Mouse (Mus musculus) brain, embryonic 18.5 days (tissue): ENCODE results near the gene Srgap3.

ENCODE experiments used
- DNase-seq: peaks from one replicate; pipeline ENCODE4 v3.0.0-alpha.2; 2012; ENCODE audit warnings: low read depth, low spot score

Gene Srgap3

DNA sequence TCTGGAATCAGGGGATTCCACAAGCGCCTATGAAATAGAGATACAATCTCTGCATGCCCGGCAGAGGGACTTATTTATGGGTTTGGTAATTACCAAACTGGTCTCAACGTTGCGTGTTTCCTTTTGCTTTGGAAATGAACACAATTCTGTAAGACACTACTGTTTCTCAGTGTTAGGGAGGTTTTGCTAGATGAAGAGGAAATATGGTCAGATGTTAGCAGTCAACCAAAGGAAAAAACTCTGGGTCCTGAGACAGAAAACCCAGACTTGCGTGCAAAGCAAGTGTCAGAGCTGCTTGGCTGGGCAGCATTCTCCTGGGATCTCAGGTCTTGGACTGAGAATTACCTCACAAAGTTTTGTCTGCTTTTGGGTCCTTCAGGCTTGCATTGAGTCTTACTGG is 34.5 kb downstream of the Srgap3 start:
- no peak for DNase-seq

DNA sequence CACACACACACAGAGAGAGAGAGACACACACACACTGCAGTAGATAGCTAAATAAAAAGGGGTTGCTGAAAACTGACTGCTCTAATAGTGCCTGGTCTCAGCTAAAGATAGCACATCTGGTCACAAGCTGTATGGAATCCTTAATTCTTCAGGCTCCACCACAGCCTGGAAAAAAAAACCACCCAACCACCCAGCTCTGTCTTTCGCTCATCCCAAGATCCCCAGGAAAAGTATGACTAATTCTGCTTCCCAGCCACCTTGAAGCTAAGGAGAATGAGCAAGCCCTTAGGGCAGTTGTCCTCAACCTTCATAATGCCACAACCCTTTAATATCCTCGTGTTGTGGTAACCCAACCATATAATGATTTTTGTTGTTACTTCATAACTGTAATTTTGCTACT is 37.4 kb downstream of the Srgap3 start:
- no peak for DNase-seq

DNA sequence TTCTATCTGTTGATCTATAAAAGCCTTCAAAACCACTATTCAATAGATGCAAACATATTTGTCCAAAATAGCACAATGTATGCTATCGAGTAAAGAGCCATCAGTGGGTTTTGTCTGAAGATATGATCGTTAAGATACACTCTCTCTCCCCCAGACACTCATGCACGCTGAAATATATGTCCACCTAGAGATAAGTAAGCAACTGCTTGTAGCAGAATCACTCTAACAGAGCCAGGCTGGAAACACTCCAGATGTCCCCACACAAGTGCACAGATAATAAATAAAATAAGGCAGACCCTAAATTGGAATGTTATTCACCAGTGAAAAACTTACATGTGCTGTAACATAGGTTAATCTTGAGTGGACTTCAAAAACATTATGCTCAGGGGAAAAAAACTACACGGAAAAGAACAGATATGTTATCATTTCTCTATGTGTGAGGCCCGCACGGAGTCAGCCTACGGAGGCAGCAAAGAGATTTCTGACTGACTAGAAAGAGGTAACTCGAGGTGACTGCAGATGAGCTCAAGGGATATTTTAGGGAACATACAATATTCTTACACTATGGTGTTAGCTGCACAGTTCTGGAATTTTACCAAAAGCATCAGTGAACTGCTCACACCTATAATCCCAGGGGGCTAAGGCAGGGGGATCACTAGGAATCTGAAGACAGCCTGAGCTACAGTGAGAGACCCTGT is 39.0 kb downstream of the Srgap3 start:
- DNase-seq = no peak

DNA sequence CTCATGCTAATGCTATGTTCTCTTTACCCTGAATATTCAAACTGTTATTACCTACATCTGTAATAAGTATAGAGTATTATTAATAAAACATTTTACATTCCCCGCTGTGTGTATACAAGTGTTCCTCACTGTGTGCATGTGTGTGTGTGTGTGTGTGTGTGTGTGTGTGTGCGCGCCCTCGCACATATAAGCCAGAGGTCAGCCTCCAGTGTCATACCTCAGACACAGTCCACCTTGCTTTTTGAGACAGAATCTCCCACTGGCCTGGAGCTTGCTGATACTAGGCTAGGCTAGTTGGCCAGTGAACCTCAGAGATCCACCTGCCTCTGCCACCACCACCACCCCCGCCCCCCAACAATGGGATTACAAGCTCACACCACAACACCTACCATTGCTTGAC is 43.3 kb downstream of the Srgap3 start:
- DNase-seq = no peak

DNA sequence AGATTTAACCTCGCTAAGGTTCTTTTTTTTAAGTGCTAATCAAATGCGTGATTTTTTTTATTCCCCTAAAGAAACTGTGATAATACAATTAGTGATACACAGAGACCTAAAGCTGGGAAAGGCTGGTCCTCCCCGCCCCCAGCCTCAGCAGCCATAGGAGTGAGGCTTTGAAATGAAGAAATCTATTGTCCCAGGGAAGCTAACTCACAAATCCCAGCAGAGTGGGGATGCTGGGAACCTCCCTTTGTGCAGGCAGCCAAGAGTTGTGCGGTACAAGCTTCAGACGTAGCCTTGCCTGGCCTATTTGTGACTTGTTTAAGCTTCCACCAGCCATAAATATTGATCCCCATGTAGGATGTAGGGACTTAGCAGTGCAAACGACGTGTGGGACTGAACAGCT is 43.8 kb downstream of the Srgap3 start:
- DNase-seq = no peak

DNA sequence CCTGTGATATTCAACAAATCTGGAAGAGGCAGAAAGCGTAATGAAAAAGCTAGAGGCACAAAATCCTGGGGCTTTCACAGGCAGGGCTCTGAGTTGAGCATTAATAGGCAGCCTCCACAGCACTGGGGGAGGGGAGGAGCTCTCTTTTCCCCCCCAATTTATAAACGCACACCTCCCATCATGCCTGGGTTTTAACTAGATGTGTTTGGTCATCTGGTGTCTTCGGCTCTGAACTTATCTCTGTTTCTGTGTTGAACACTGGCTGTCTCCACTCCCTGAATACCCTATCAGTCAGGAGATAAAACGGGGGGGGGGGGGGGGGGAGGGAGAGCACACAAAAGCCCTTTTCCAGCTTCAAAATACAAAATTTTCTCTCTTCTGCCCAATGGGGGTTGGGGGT is 44.3 kb downstream of the Srgap3 start:
- DNase-seq = no peak

DNA sequence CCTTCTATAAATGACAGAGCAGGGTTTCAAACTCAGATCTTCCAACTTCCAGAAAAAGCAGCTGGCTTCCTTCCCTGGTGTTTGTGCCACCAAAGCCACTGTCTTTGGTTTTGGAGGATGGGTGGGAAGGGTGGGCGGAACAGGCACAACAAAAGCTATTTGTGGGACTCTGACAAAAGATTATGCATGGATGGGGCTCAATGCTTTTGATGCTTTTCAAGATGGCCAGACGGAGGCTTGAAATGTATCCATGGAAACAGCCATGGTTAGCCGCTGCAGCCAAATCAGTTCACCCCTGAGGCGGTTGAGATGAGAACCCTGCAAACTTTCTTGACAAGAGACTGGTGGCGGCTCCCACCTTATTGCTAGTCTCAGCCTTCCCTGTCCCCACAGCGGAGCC is 46.8 kb downstream of the Srgap3 start:
- DNase-seq = no peak

DNA sequence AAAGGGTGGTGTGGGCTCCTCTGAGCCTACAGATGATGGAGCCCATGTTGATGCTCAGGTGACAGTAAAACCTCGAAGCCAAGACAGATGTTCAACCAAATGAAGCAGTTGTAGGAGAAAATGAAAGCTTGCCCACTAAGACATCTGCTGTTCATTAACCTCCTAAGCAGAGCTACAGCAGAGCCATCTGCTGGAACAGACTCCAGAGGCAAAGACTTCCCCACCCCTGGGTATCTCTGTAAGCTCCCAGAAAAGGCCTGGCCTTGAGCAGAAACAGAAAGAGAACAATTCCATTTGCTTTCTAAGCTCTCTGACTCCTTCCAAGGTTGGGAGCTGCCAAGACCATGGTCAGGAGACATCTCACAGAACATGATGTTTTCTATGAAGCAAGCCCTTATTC is 47.4 kb downstream of the Srgap3 start:
- DNase-seq = no peak

DNA sequence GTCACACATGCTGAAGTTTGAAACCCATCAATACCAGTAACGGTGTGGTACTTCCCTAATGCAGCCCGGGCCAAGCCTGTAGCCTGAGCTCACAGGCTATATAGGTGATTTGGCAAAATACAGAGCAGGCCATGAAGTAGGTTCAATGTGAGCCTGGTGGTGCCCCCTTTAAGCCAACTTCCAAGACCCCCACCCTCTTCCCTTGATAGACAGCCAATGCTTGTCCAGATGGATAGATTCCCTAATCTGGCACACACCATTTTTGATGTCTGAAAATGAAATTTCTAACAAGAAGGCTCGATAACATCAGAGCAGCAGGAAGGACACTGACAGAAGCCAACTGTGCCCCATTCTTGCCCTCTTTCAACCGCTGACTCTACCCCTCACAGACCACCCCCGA is 47.8 kb downstream of the Srgap3 start:
- DNase-seq = no peak

DNA sequence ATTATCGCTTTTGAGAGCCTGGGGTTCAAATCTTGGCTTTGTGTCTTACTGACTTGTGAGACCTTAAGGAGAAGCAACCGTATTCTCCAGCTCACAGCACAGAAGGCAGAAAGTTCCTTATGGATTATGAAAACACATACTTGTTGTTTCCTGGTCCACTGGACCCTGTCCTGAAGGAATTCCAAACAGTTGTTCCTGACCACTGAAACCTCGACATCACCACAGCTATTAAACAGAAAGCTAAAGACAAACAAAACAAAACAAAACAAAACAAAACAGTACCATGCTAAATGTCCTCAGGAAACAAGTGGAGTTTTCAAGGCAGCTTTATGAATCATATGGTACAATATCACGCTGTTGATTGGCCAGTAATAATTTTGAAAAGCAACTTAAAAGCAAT is 48.6 kb downstream of the Srgap3 start:
- DNase-seq = no peak

DNA sequence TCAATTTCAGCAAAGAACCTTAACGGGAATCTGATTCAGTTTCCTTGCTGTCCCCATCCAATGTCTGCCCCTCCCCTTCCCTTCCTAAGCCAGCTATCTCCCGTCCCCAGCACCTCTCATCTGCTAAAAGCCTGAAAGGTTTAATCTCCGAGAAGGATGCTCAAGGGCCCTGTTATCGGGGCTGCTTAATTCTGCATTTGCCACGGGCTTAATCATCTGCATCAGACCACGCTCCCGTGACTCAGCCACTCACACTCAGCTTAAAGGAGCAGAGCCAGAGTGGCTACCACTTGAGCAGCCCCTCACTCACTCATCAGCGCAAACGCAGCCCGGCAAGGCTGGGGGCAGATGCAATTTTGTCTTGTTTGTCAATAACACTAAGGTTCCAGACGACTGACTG is 50.7 kb downstream of the Srgap3 start:
- no peak for DNase-seq

DNA sequence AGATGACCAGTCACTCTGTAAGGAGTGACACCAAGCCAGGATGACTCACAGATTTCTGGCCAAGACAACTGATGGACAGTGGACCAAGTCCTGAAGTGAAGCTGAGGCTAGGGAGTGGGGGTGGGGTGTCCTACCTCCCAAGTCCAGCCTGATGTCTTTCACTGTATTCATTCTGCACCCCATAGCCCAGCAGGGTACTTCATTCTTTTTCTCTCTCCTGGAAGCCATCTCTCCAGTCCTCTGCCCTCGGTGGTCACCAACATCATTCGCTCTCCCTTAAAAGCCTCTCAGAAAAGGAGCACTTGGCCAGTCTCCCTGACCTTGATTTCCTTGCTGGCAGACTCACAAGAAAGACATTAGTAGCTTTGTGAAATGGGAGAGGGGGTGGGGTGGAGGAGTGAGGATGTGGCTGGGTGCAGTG is 56.7 kb downstream of the Srgap3 start:
- DNase-seq = no peak

DNA sequence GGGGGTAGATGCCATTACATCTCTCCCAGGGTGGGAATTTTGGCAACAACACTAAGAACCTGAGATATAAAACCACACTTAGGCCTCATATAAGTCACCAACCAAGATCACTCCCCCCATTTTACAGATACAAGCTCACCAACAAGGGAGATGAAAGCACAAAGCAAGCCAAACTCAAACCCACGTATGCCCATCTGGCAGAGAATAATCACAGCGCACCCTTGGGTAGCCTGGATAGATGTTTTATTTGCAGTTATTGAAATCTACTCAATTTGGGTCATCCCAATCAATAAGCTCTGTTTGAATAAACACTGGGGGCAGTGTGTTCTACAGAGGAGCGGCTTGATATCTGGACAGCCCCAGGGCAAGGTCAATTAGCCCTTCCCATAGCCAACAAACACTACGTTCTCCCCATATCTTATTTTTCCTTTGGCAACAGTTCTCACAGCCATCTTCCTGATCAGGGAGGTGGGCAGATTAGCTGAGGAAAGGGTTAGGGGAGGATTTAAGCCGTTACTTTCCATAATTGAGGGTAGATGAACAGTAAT is 63.4 kb downstream of the Srgap3 start:
- DNase-seq = no peak

DNA sequence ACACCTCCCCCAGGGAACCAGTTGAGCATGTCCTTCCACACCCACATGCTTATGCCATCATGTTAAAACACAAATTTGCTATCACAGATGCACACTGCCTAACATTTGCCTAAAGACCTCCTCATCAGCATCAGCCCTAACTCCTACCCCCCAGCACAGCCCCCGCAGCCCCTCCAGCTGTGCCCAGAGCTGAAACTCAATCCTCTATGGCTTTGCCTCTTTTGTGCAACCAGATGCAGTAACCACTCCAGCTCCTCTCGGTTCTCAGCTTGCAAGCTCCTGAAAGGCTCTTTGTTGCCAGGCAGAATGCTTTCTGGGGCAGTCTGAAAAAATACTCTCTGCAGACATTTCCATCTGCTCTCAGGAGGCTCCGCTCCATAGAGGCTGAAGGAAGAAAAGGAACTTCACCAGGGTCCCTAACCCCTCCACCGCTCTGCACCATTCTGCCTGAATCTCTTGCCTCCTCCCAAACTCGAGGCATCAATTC is 67.0 kb downstream of the Srgap3 start:
- DNase-seq = no peak

DNA sequence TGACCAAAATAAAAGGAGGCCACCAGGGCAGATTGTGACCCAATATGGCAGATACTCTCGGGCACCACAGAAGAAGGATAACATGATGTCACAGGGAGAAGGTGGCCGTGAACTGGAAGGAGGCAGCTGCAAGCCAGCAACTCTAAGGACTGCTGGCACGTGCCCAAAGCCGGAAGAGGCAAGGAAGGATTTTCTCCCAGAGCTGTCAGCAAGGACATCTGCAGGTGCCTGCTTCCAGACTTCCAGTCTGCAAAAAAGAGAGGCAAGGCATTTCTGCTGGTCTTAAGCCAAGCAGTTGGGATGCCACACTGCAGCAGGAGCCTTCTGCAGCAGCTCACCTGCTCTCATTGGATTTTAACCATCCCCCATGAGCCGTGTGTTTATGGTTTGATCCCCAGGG is 67.9 kb downstream of the Srgap3 start:
- no peak for DNase-seq

DNA sequence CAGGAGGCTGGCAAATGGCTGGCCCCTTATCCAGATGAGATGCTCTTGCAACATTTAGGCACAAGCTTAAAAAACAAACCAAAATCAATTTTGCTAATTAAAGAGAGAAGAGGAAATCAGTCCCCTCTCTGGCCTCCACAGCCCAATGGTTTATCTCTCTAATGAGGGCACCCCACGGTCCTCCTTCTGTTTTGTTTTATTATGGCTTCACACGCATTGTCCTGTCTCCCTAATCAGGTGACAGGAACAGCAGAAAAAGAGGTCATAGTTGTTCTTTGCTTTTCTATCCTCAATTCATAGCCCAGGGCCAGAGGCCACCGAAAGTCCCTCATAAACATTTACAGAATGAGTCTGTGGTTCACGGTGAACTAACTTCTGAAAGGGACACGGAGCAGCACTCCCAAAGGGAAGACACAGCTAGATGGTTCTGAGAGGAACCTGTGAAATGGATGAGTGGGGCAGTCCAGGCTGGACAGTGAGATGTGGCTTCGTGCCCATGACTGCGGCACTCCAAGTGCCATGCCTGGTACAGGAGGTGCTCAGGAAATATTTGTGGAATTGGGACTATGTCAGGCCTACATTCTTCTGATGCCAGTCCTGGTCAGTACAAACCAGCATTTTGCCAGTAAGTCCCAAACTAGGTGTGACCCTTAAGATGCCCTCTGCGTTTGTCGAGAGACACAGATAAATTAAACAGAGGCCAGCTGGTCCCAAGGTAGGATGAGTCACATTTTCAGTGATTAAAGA is 73.8 kb downstream of the Srgap3 start:
- no peak for DNase-seq

DNA sequence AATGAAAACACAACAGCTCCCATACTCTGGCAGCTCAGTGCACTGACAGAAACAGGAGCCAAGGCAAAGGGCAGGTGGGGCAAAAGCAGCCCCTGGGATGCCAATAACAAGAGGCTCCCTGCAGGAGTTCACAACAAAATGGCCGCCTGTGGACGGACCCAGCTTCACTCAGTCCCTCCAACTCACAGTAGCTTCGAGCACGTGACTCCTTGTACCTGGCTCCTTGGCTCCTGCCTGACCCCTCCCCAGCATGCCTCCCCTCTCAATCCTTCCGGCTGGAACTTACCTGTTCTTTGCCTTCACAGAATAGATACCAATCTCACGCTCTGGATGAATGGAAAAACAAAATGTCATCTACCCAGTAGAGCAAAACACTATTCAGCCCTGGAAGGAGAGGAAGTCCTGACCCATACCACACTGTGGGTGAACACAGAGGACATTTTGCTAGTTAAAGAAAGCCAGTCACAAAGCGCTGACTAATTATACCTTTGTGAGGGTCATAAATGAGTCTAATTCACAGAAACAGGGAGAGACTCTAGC is 75.8 kb downstream of the Srgap3 start:
- no peak for DNase-seq

DNA sequence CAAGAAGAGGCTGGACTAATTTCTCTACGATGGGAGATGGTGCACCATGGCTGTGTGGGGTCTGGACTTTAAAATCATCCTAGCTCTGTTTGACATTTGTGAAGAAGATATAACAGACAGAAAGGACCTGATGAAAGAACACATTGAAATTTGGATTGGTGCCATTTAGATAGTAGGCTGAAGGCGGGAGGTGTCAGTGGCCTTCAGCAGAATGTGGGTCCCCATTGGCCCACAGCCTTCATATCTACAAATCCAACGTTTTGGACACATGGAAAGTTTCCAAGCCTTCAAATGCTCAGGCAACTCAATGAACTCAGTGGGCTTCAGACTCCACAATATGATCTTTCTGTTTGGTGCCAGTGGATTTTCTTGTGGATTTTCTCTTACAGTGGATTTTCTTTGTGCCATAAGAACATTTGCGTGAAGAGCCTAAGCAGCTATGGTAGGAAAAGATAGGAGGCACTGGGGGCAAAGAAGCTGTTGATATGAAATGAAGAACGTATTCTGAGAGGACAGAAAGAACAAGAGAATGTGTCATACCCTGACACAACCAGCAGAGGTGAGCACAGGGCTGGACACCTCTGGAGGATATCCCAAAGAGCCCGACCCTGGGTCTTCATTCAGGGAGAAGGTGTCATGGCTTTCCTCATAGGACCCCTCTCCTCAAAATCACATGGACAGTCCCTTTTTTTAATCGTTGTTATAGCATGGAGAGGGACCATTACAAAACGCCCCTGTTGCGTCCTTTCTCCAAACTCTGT is 78.7 kb downstream of the Srgap3 start:
- no peak for DNase-seq

DNA sequence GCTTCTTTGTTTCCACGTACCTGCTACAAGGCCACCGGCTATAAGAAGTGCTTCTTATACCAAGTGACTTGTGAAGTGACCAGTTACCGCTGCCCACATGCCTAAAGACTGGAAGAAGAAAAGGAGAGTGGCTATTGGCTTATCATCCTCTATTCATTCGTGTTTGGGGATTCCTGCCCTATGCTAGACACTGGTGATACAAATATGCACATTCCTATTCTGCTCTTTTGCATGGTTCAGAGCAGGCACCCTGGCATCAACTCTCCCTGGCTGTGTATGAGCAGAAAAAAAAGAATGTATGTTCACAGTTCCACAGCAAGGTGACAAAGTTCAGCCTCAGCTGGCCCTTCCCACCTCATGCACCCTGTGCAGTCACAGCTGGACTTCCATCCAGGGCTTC is 81.0 kb downstream of the Srgap3 start:
- DNase-seq = no peak

DNA sequence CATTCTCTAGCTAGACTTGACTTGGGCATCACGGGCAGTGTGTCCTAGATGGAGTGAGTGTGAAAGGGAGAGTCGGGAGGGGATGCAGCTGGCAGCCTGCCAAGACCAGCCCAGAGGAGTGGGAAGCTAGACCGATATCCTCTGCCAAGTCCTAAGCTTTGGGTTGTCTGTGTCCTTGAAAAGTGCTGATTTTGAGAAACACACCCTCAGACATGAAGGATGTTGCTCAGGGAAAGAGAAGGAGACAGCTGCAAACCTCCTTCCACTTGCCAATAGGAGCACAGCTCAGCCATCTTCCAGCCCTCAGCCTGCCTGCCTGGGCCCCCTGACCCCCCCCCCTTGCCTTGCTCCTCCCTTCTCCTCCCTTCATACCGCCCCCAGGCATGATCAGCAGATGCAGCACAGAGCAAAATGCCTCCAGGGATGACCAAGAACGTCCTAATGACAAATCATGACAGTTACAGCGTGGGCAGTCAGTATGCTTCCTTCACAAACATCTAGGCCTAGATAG is 82.0 kb downstream of the Srgap3 start:
- DNase-seq = no peak

DNA sequence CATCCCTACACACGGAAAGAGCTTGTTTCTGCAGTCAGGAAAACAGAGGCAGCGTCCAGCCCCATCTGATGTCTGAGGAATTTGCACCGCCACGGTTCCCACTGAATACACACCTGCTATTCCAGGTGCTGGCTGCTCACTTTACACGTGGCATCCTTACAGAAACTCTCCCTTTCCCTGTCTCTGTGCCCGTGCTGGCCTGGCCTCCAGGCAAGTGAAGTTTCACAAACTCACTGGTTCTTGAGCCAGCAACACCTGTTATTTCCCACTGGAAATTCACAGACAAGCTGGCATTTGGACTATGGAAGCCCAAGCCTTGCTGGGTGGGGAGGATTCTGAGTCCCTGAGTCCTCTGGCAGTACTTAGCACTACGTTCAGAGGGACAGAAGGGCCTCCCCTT is 84.6 kb downstream of the Srgap3 start:
- no peak for DNase-seq
